Mouse (Mus musculus) cerebellum, adult 2 months (tissue): ENCODE data around the gene Tmem132a.

Source experiments
- CTCF ChIP-seq: fragments of 200-500 bp; IDR thresholded peaks from 2 replicates; pipeline ENCODE4 v1.5.1; 2011; ENCODE audit warnings: low read depth, mild to moderate bottlenecking, control low read depth, low read length, moderate library complexity, borderline replicate concordance; ENCODE audit not compliant: insufficient read depth
- POLR2A ChIP-seq: fragments of 200-500 bp; IDR thresholded peaks from 2 replicates; pipeline ENCODE4 v1.6.1; 2011; ENCODE audit warnings: low read length, control low read depth, borderline replicate concordance; ENCODE audit not compliant: insufficient read depth

DNA sequence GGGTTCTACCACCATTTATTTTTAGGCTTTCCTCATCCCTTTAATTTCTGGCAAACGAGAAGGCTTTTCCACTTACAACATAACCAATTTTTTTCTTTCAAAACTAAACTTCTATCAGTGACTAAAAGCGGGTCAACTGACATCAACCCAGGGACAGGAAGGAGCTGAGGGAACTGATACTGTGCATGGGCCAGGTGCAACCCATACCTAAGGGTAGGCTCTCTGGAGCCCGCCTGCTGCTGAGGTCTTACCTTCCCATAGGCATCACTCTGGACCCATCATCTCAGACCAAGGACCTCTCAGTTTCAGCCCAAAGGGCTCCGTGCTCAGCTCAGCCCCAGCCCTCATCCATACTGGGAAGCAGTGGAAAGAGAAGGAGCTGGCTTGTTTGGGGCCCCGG lies 41.4 kb downstream of the Tmem132a start:
- TF ChIP-seq CTCF (no peak), POLR2A (no peak)
